Mouse (Mus musculus) neural tube, embryonic 13.5 days (tissue): ENCODE results near the gene Nrg4. TPM values are rescaled to one million over a fixed set of nuclear protein-coding genes. Genes with fewer than 3 reads are reported as not detected.

Experiments
- ATAC-seq: fragments of 200-750 bp; cut with Nextera tagmentation; 2 replicates; pipeline ENCODE4 v1.8.0; 2017; ENCODE audit warnings: low read depth, mild to moderate bottlenecking, moderate TSS enrichment, moderate library complexity
- H3K27ac ChIP-seq: fragments of 300-500 bp; sonication (generic); replicated peaks from 2 replicates; pipeline ENCODE4 v1.5.1; 2015; ENCODE audit warnings: moderate library complexity, mild to moderate bottlenecking, inconsistent platforms
- H3K27me3 ChIP-seq: fragments of 300-500 bp; sonication (generic); 2 replicates; pipeline ENCODE4 v1.6.1; 2015; ENCODE audit warnings: mild to moderate bottlenecking, inconsistent platforms
- H3K36me3 ChIP-seq: fragments of 300-500 bp; sonication (generic); 2 replicates; pipeline ENCODE4 v1.6.1; 2015; ENCODE audit warnings: mild to moderate bottlenecking, inconsistent platforms
- H3K4me1 ChIP-seq: fragments of 300-500 bp; sonication (generic); replicated peaks from 2 replicates; pipeline ENCODE4 v1.6.1; 2015; ENCODE audit warnings: inconsistent platforms
- H3K4me2 ChIP-seq: fragments of 300-500 bp; sonication (generic); 2 replicates; pipeline ENCODE4 v1.6.1; 2015; ENCODE audit warnings: inconsistent platforms, mild to moderate bottlenecking, moderate library complexity
- H3K4me3 ChIP-seq: fragments of 300-500 bp; sonication (generic); 2 replicates; pipeline ENCODE4 v1.5.1; 2015; ENCODE audit warnings: mild to moderate bottlenecking, inconsistent platforms
- H3K9ac ChIP-seq: fragments of 300-500 bp; sonication (generic); 2 replicates; pipeline ENCODE4 v1.6.1; 2015; ENCODE audit warnings: moderate library complexity, mild to moderate bottlenecking, inconsistent platforms
- H3K9me3 ChIP-seq: fragments of 300-500 bp; sonication (generic); 2 replicates; pipeline ENCODE4 v1.6.1; 2016; ENCODE audit warnings: inconsistent platforms
- WGBS: fragments of 180-500 bp; shearing (Covaris S2); methylation state at CpG from one replicate; pipeline ENCODE4 v1.1.7; 2015; 5-methylcytosine and 5-hydroxymethylcytosine counted together
- polyA plus RNA-seq: library from polyadenylated mRNA; unstranded; fragments of >200 nt; fragmentation: Nextera tagmentation; extraction: Ambion mirVana; gene quantifications from 2 replicates; pipeline ENCODE4 v1.2.1, GENCODE M21; 2015

The Nrg4 gene
- polyA plus RNA-seq, 1 experiment from 2014 or later: 1.1 TPM

DNA sequence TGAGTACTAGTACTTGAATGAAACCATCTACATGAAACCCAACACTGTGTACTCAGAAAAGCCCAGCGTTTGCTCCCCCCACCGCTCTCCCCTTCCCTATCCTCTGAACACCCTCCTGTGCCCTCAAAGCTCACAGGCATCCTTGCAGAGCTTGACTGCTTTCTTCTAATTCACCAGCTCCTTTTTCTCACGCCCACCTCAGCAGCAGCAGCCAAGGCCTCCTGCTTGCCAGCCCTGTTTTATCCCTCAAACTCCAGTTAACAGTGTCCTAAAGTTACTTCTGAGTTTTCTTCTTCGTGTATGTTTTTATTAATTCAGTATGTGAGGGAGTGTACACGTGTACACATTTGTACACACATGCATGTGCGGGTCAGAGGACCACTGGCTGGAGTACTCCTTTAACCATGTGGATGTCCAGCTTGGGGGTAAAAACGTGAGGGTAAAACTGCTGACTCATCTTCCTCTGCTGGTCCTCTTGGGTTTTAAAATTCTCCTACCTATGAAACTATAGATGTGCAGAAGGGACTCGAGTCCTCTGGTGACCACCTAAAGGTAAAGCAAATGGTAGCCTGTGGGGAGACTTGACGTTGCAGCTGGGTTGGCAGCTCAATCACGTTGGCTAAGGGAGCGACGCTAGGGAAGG lies 12.9 kb downstream of the Nrg4 start:
- H3K4me2 ChIP-seq: no peak overlapping the region
- 68% methylated on average over 12 of the region's 12 CpGs for WGBS
- ATAC-seq: no peak
- H3K9ac ChIP-seq: no peak overlapping the region
- H3K27me3 ChIP-seq: no peaks in the 10 kb centered on the region
- H3K4me3 ChIP-seq: no peak overlapping the region
- no peaks in the 10 kb centered on the region for H3K4me1 ChIP-seq
- no peak overlapping the region for H3K27ac ChIP-seq
- no peaks in the 10 kb centered on the region for H3K36me3 ChIP-seq
- no peaks in the 10 kb centered on the region for H3K9me3 ChIP-seq

DNA sequence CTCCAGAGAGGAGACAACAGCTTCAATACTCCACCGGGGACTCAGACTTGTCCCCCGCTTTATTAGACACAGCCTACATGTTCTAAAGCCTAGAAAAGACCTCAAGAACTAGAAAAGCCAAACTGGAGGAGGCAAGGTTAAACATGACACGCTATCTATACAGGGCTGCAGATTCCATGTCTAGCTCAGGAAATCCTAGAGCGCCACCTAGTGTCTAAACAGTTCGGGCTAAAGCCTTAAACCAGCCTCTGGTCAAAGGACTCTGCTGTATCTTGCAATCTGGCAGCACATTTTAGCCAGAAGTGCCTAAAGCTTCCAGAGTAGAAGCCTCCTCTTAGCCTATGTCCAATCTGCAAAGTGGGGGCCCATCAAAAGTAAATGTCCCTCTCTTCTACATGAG lies 15.1 kb downstream of the Nrg4 start:
- Histone ChIP-seq H3K27ac (no peak overlapping the region), H3K4me2 (no peak overlapping the region), H3K4me1 (no peaks in the 10 kb centered on the region), H3K9ac (no peak overlapping the region), H3K9me3 (no peaks in the 10 kb centered on the region), H3K36me3 (no peaks in the 10 kb centered on the region), H3K27me3 (no peaks in the 10 kb centered on the region), H3K4me3 (no peak overlapping the region)
- peak; percentile 82; the same call in 1 of the 2 replicates for ATAC-seq
- 13% methylated on average over 5 of the region's 5 CpGs for WGBS

- no peaks in the 10 kb centered on the region for H3K9me3 ChIP-seq
- no peak overlapping the region for H3K4me2 ChIP-seq
- H3K9ac ChIP-seq: no peak overlapping the region
- H3K27ac ChIP-seq: no peak overlapping the region
- no peaks in the 10 kb centered on the region for H3K4me1 ChIP-seq
- ATAC-seq: no peak
- H3K36me3 ChIP-seq: no peaks in the 10 kb centered on the region
- no peak overlapping the region for H3K4me3 ChIP-seq
- no peaks in the 10 kb centered on the region for H3K27me3 ChIP-seq
- 82% methylated on average over 5 of the region's 5 CpGs for WGBS
Measured at GRCm38 (mm10) chr9:55308455-55308854, 18.2 kb downstream of the Nrg4 start.

GRCm38 (mm10) chr9:55307557-55307956 lies 19.1 kb downstream of the Nrg4 start:
- Histone ChIP-seq H3K27ac (no peak overlapping the region), H3K4me1 (no peaks in the 10 kb centered on the region), H3K9ac (no peak overlapping the region), H3K4me2 (no peak overlapping the region), H3K4me3 (no peak overlapping the region), H3K36me3 (no peaks in the 10 kb centered on the region), H3K9me3 (no peaks in the 10 kb centered on the region), H3K27me3 (no peaks in the 10 kb centered on the region)
- 83% methylated on average over 5 of the region's 5 CpGs for WGBS
- no peak for ATAC-seq

DNA sequence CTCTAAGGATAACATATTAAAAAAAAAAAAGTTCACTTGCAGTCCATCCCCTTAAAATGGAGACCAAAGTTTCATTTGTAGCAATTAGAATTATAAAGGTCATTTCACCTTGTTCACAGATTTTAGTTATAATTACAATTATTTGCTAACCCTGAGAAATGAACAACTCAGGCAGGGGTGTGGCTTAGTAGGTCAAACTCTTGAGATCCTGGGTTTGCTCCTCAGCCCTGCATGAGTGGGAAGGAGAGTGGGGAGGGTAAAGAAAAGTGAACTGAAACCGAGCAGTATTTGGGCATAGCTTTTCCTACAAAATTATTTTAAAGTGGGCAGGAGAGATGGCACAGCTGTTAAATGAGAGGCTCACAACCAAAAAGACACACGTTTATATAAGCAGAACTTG lies 19.6 kb downstream of the Nrg4 start:
- H3K36me3 ChIP-seq: no peaks in the 10 kb centered on the region
- H3K27ac ChIP-seq: no peak overlapping the region
- no peak overlapping the region for H3K9ac ChIP-seq
- no peak overlapping the region for H3K4me3 ChIP-seq
- H3K9me3 ChIP-seq: no peaks in the 10 kb centered on the region
- no peaks in the 10 kb centered on the region for H3K4me1 ChIP-seq
- ATAC-seq: no peak
- H3K27me3 ChIP-seq: no peaks in the 10 kb centered on the region
- 81% methylated on average over 2 of the region's 2 CpGs for WGBS
- H3K4me2 ChIP-seq: no peak overlapping the region

DNA sequence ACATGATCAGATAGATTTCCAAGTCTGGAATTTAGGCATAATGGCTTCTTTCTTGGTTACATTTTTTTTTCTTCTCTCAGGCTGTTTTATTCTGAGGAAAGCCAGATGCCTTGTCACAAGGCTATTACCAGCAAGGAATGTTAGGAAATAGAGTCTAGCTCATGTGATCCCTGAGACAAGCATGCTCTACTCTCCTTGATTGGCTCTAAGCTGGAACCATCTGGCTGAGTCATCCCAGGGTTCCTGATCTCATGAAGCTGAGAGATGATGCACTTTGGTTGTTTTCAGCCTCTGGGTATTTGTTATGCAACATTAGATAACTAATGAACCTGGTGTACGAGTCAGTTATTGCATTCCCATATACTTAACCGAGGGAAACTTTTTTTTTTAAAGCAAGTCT lies 30.4 kb downstream of the Nrg4 start:
- Histone ChIP-seq H3K4me2 (no peak overlapping the region), H3K4me3 (no peak overlapping the region), H3K9ac (no peak overlapping the region), H3K27me3 (no peaks in the 10 kb centered on the region), H3K36me3 (no peaks in the 10 kb centered on the region), H3K9me3 (no peaks in the 10 kb centered on the region), H3K27ac (no peak overlapping the region), H3K4me1 (no peaks in the 10 kb centered on the region)
- ATAC-seq: no peak
- 73% methylated on average over 2 of the region's 2 CpGs for WGBS

DNA sequence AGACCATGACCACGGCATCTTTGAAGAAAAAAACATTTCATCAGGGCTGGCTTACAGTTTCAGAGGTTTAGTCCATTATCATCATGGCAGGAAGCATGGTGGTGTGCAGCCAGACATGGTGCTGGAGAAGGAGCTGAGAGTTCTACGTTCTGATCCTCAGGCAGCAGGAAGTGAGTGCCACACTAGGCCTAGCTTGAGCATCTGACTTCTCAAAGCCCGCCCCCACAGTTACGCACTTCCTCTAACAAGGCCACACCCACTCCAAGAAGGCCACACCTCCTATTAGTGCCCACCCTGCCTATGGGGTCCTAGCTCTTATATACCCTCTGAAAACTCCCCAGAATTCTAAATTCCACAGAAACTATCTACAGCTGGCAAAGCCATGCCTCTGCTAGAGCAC lies 34.7 kb downstream of the Nrg4 start:
- H3K4me3 ChIP-seq: no peak overlapping the region
- no peaks in the 10 kb centered on the region for H3K36me3 ChIP-seq
- no peaks in the 10 kb centered on the region for H3K27me3 ChIP-seq
- no peak overlapping the region for H3K27ac ChIP-seq
- H3K4me2 ChIP-seq: no peak overlapping the region
- H3K4me1 ChIP-seq: no peaks in the 10 kb centered on the region
- H3K9ac ChIP-seq: no peak overlapping the region
- WGBS: 97% methylated on average over 4 of the region's 4 CpGs
- H3K9me3 ChIP-seq: no peaks in the 10 kb centered on the region
- ATAC-seq: no peak

GRCm38 (mm10) chr9:55289475-55290198 lies 37.0 kb downstream of the Nrg4 start:
- no peaks in the 10 kb centered on the region for H3K9me3 ChIP-seq
- no peak overlapping the region for H3K4me3 ChIP-seq
- H3K4me1 ChIP-seq: no peaks in the 10 kb centered on the region
- no peaks in the 10 kb centered on the region for H3K36me3 ChIP-seq
- H3K27ac ChIP-seq: no peak overlapping the region
- no peak overlapping the region for H3K9ac ChIP-seq
- ATAC-seq: no peak
- no peak overlapping the region for H3K4me2 ChIP-seq
- 71% methylated on average over 3 of the region's 3 CpGs for WGBS
- H3K27me3 ChIP-seq: no peaks in the 10 kb centered on the region

DNA sequence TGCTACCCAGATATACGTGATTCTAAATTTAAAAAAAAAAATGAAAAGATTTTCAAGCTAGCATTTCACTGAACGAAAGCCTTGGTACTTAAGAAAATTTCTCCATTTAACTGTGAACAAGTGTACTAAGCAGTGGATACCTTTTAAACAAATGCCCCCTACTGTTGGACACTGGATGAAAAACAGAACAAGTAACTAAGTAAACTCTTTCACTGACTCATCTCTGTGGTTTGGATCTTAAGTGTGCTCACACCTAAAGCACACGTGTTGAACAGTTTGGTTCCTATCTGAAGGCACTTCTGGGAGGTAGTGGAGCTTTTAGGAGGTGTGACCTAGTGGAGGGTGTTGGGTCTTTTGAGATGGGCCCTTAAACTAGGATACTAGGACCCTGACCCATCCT lies 41.4 kb downstream of the Nrg4 start:
- Histone ChIP-seq H3K9me3 (no peaks in the 10 kb centered on the region), H3K36me3 (no peaks in the 10 kb centered on the region), H3K4me2 (no peak overlapping the region), H3K9ac (no peak overlapping the region), H3K4me1 (no peaks in the 10 kb centered on the region), H3K27me3 (peaks cover 3% of the 10 kb centered on the region; the same call in 1 of the 2 replicates), H3K4me3 (no peak overlapping the region), H3K27ac (no peak overlapping the region)
- 81% methylated on average over 3 of the region's 3 CpGs for WGBS
- no peak for ATAC-seq

GRCm38 (mm10) chr9:55283516-55283915 lies 43.1 kb downstream of the Nrg4 start:
- Histone ChIP-seq H3K27ac (no peak overlapping the region), H3K4me1 (no peaks in the 10 kb centered on the region), H3K27me3 (peaks cover 3% of the 10 kb centered on the region; the same call in 1 of the 2 replicates), H3K36me3 (no peaks in the 10 kb centered on the region), H3K9me3 (no peaks in the 10 kb centered on the region), H3K4me2 (no peak overlapping the region), H3K9ac (no peak overlapping the region), H3K4me3 (no peak overlapping the region)
- 9% methylated on average over 14 of the region's 14 CpGs for WGBS
- no peak for ATAC-seq

GRCm38 (mm10) chr9:55279114-55279825 lies 47.4 kb downstream of the Nrg4 start:
- Histone ChIP-seq H3K4me1 (no peaks in the 10 kb centered on the region), H3K36me3 (no peaks in the 10 kb centered on the region), H3K4me2 (no peak overlapping the region), H3K4me3 (no peak overlapping the region), H3K9ac (no peak overlapping the region), H3K9me3 (no peaks in the 10 kb centered on the region), H3K27me3 (peaks cover 3% of the 10 kb centered on the region; the same call in 1 of the 2 replicates), H3K27ac (no peak overlapping the region)
- ATAC-seq: no peak
- 91% methylated on average over 8 of the region's 8 CpGs for WGBS

DNA sequence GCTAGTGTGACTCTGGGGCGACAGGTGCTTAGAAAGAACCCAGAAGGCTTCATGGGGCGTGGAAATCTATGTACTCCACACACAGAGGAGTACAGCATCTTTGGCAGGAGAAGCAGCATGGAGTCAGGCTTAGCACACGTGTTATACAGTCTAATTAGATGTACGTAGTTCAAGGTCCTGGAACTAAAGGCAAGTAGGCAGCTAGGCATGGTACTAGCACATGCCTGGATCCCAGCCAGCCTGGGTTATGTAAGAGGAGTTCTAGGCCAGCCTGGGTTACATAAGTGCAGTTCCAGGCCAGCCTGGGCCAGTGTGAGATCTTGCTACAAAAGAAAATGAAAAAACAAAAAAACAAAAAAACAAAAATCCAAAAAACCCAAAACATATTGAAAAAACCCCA lies 49.1 kb downstream of the Nrg4 start:
- WGBS: 53% methylated on average over 4 of the region's 4 CpGs
- H3K9me3 ChIP-seq: no peaks in the 10 kb centered on the region
- H3K4me1 ChIP-seq: no peaks in the 10 kb centered on the region

More for the DNA sequence above, 49.1 kb downstream of the Nrg4 start:
- Histone ChIP-seq H3K27me3 (no peaks in the 10 kb centered on the region), H3K4me2 (no peak overlapping the region), H3K4me3 (no peak overlapping the region), H3K36me3 (no peaks in the 10 kb centered on the region), H3K9ac (no peak overlapping the region), H3K27ac (no peak overlapping the region)
- no peak for ATAC-seq
